14 mouse cellular contexts compared by ENCODE assay signal in the genomic region with DNA sequence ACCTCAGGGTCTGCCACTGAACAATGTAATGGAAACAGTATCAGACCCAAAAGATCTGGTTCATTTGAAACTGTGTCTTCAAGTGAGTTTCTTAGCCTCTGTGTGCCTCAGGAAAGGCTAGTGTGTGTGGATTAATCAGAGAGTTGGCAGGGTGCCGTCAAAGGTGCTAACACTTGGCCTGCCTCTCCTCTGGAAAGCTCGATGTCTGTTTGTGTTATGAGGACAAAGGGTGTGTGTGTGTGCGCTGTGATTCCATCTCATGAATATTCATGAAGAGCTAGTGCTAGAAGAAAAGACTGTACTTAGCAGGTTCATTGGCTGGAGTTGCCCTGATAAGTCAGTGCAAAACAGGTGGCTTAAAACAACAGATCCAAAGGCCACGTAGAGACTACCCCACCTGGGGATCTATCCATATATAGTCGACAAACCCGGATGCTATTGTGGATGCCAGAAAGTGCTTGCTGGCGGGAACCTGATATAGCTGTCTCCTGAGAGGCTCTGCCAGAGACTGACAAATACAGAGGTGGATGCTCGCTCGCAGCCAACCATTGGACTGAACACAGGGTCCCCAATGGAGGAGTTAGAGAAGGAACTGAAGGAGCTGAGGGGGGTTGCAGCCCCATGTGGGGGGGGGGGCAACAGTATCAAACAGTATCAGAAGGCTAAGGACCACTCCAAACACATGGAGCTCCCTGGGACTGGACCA. TPM values are rescaled to one million over a fixed set of nuclear protein-coding genes. Genes with fewer than 3 reads are reported as not detected.
DNase-seq lines count a peak whose midpoint lies in the region; ATAC-seq lines count a peak whose summit lies in the region.
"Had no signal": no experiment of that assay in that cellular context is flagged by ENCODE, and none has a peak within 500 bp of the region (broad histone marks: within the 10 kb centered on the region; RNA-seq: fewer than 3 reads in every experiment).

No protein-coding gene starts in this region.

- H3K27ac ChIP-seq in neural tube, embryonic 11.5 days (ENCODE audit: low read depth, low read length) = no peak overlapping the region
- H3K27ac ChIP-seq: heart, embryonic 13.5 days; intestine, embryonic 15.5 days; liver, embryonic 14.5 days had no signal

- no peak overlapping the region for H3K9ac ChIP-seq in neural tube, embryonic 11.5 days (ENCODE audit: low read length)
- H3K9ac ChIP-seq: heart, embryonic 13.5 days; intestine, embryonic 15.5 days; liver, embryonic 14.5 days had no signal

- no peak for ATAC-seq in neural tube, embryonic 11.5 days (ENCODE audit: insufficient read depth, low FRiP score, low TSS enrichment)
- ATAC-seq: intestine, embryonic 15.5 days had no signal

- DNase-seq in cerebellum, postnatal 25 days = peak; percentile 41 to 77
- DNase-seq in cerebellum, adult 11-12 months = no peak
- peak; percentile 22 for DNase-seq in neural tube, embryonic 11.5 days (ENCODE audit: low spot score)
- DNase-seq in neural tube, embryonic 10.5 days (ENCODE audit: extremely low spot score, low spot score) = no peak
- peak; percentile 44 for DNase-seq in kidney, postnatal 14 days
- DNase-seq in gastrocnemius, postnatal 10 days = no peak
- DNase-seq in frontal cortex, postnatal 36 days (ENCODE audit: low spot score in 2 of 2) = no peak
- no peak for DNase-seq in ovary, postnatal 10 days (ENCODE audit: low spot score)
- DNase-seq: gastrocnemius, postnatal 14 days had no signal

- no peaks in the 10 kb centered on the region for H3K27me3 ChIP-seq in neural tube, embryonic 11.5 days (ENCODE audit: control insufficient read depth, insufficient read depth, low read length)
- H3K27me3 ChIP-seq: intestine, embryonic 15.5 days had no signal

- no peak overlapping the region for H3K4me3 ChIP-seq in neural tube, embryonic 11.5 days (ENCODE audit: low read depth, low read length)
- H3K4me3 ChIP-seq: heart, embryonic 13.5 days; intestine, embryonic 15.5 days had no signal

- H3K9me3 ChIP-seq in neural tube, embryonic 11.5 days (ENCODE audit: control insufficient read depth, low read length) = no peaks in the 10 kb centered on the region
- H3K9me3 ChIP-seq: intestine, embryonic 15.5 days had no signal

- no peak overlapping the region for H3K4me2 ChIP-seq in neural tube, embryonic 11.5 days (ENCODE audit: low read depth)
- H3K4me2 ChIP-seq: heart, embryonic 13.5 days; intestine, embryonic 15.5 days had no signal

- H3K4me1 ChIP-seq in neural tube, embryonic 11.5 days (ENCODE audit: control insufficient read depth, insufficient read depth, low read length) = peaks cover 6% of the 10 kb centered on the region; the same call in 1 of the 2 replicates
- H3K4me1 ChIP-seq: heart, embryonic 13.5 days; intestine, embryonic 15.5 days had no signal

- 49% methylated on average over 9 of the region's 9 CpGs for WGBS in neural tube, embryonic 11.5 days

- H3K36me3 ChIP-seq in neural tube, embryonic 11.5 days (ENCODE audit: control insufficient read depth, insufficient read depth, low read length) = no peaks in the 10 kb centered on the region
- H3K36me3 ChIP-seq: heart, embryonic 13.5 days; intestine, embryonic 15.5 days had no signal

RNA-seq across cellular contexts. Expression of gene Trim67, which starts 17.9 kb away (rescaled TPM):
- polyA plus RNA-seq in neural tube, embryonic 11.5 days (2014; fragmentation: Nextera tagmentation; extraction: Ambion mirVana) = 7.1 and 7.5 TPM in 2 replicates
- under 1 TPM; 0.18 to 0.23 TPM for total RNA-seq in gastrocnemius, postnatal 10 days (2021)
- total RNA-seq: megakaryocyte progenitor cell, adult 5-6 weeks; MEL had no signal

RNA-seq across cellular contexts. Expression of gene Gnpat, which starts 52.0 kb away (rescaled TPM):
- 139 and 140 TPM in 2 replicates for polyA plus RNA-seq in neural tube, embryonic 11.5 days (2014; fragmentation: Nextera tagmentation; extraction: Ambion mirVana)
- 10 to 100 TPM; 92.7 to 98.3 TPM for total RNA-seq in gastrocnemius, postnatal 10 days (2021)

RNA-seq across cellular contexts. Expression of gene 2810004N23Rik, which starts 52.1 kb away (rescaled TPM):
- 41.5 TPM in 2 replicates for polyA plus RNA-seq in neural tube, embryonic 11.5 days (2014; fragmentation: Nextera tagmentation; extraction: Ambion mirVana)
- 10 to 100 TPM; 32.7 to 33.3 TPM for total RNA-seq in gastrocnemius, postnatal 10 days (2021)

RNA-seq across cellular contexts. Expression of gene Fam89a, which starts 59.2 kb away (rescaled TPM):
- 4.1 and 5.5 TPM in 2 replicates for polyA plus RNA-seq in neural tube, embryonic 11.5 days (2014; fragmentation: Nextera tagmentation; extraction: Ambion mirVana)
- total RNA-seq in gastrocnemius, postnatal 10 days (2021) = under 1 TPM; 0.70 to 0.94 TPM
- total RNA-seq: megakaryocyte progenitor cell, adult 5-6 weeks had no signal

Comparison
In these comparisons a context has a peak if more than half of its experiments do, and no peak if none do; other contexts are left out.
1. DNase-seq: peak in cerebellum, postnatal 25 days (2 of 2), neural tube, embryonic 11.5 days (single experiment) and kidney, postnatal 14 days (single experiment); none in cerebellum, adult 11-12 months (single experiment), neural tube, embryonic 10.5 days (single experiment), gastrocnemius, postnatal 10 days (single experiment), frontal cortex, postnatal 36 days (0 of 2) and ovary, postnatal 10 days (single experiment).